ENCODE assay signal across 16 mouse cellular contexts in the genomic region with DNA sequence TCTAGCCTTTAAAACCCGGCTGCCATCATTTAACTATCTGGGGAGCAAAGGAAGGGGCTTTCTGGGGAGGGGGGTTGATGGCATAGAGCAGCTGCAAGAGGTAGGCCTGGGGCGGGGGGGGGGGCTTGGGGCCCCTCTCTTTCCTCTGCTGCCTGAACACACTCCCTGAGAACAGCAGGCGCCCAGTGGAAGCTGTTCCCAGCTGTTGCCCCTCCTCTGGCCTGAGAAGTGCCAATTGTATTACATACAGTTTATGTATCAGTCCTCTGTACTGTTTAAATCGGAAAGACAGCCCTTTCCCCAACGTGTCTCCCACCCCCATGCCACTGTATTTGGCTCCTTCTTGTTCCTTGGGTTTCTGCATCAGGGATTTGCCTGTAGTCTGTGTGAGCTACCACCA. TPM values are rescaled to one million over a fixed set of nuclear protein-coding genes. Genes with fewer than 3 reads are reported as not detected.
DNase-seq lines count a peak whose midpoint lies in the region; ATAC-seq lines count a peak whose summit lies in the region.
"Had no signal": no experiment of that assay in that cellular context is flagged by ENCODE, and none has a peak within 500 bp of the region (broad histone marks: within the 10 kb centered on the region; RNA-seq: fewer than 3 reads in every experiment).

No protein-coding gene starts in this region.

- H3K4me2 ChIP-seq in forebrain, embryonic 14.5 days (ENCODE audit: low read length): no peak overlapping the region
- no peak overlapping the region for H3K4me2 ChIP-seq in kidney, embryonic 15.5 days
- H3K4me2 ChIP-seq in embryonic facial prominence, embryonic 11.5 days (ENCODE audit: low read depth, low read length): no peak overlapping the region
- no peak overlapping the region for H3K4me2 ChIP-seq in limb, embryonic 12.5 days
- H3K4me2 ChIP-seq: heart, embryonic 13.5 days; liver, embryonic 15.5 days had no signal

- H3K9ac ChIP-seq in forebrain, embryonic 14.5 days (ENCODE audit: low read length): no peak overlapping the region
- H3K9ac ChIP-seq in kidney, embryonic 15.5 days: no peak overlapping the region
- peak overlapping the region; percentile 15; the same call in 1 of the 2 replicates for H3K9ac ChIP-seq in embryonic facial prominence, embryonic 11.5 days (replicated peaks; ENCODE audit: low read length)
- no peak overlapping the region for H3K9ac ChIP-seq in limb, embryonic 12.5 days (replicated peaks)
- H3K9ac ChIP-seq: heart, embryonic 13.5 days; liver, embryonic 15.5 days had no signal

- no peak overlapping the region for H3K4me3 ChIP-seq in forebrain, embryonic 10.5 days
- H3K4me3 ChIP-seq in forebrain, embryonic 14.5 days (ENCODE audit: low read depth, low read length): no peak overlapping the region
- H3K4me3 ChIP-seq in kidney, embryonic 15.5 days (replicated peaks): no peak overlapping the region
- no peak overlapping the region for H3K4me3 ChIP-seq in embryonic facial prominence, embryonic 11.5 days (ENCODE audit: low read depth, low read length)
- no peak overlapping the region for H3K4me3 ChIP-seq in limb, embryonic 12.5 days (replicated peaks)
- H3K4me3 ChIP-seq: heart, embryonic 13.5 days; left cerebral cortex, adult 2 months; liver, embryonic 15.5 days had no signal

- WGBS in forebrain, embryonic 10.5 days: 36% methylated on average over 5 of the region's 5 CpGs
- 20% methylated on average over 5 of the region's 5 CpGs for WGBS in forebrain, embryonic 14.5 days
- 31% methylated on average over 5 of the region's 5 CpGs for WGBS in kidney, embryonic 15.5 days
- WGBS in embryonic facial prominence, embryonic 11.5 days: 28% methylated on average over 5 of the region's 5 CpGs
- WGBS in limb, embryonic 12.5 days: 27% methylated on average over 5 of the region's 5 CpGs

- no peak for DNase-seq in forebrain, embryonic 10.5 days (ENCODE audit: extremely low spot score, low spot score)
- DNase-seq in forebrain, embryonic 14.5 days (ENCODE audit: low spot score): no peak
- DNase-seq in kidney, adult 9 months: no peak
- DNase-seq in embryonic facial prominence, embryonic 11.5 days (ENCODE audit: low spot score): no peak
- no peak for DNase-seq in testis, postnatal 10 days (ENCODE audit: low spot score)
- no peak for DNase-seq in thymus, postnatal 36 days
- DNase-seq: adrenal gland, postnatal 10 days; cerebellum, adult 18-20 months; gastrocnemius, postnatal 36 days; right cerebral cortex, postnatal 4 days had no signal

- peaks cover 59% of the 10 kb centered on the region for H3K4me1 ChIP-seq in forebrain, embryonic 10.5 days
- peaks cover 10% of the 10 kb centered on the region for H3K4me1 ChIP-seq in forebrain, embryonic 14.5 days (ENCODE audit: control insufficient read depth, insufficient read depth, low read length)
- peaks cover 56% of the 10 kb centered on the region for H3K4me1 ChIP-seq in kidney, embryonic 15.5 days
- H3K4me1 ChIP-seq in embryonic facial prominence, embryonic 11.5 days (ENCODE audit: control insufficient read depth, insufficient read depth, low read length): peaks cover 22% of the 10 kb centered on the region
- H3K4me1 ChIP-seq in limb, embryonic 12.5 days (replicated peaks): peaks cover 69% of the 10 kb centered on the region

- H3K9me3 ChIP-seq in forebrain, embryonic 10.5 days: no peaks in the 10 kb centered on the region
- H3K9me3 ChIP-seq in forebrain, embryonic 14.5 days (replicated peaks; ENCODE audit: control insufficient read depth, low read length): no peaks in the 10 kb centered on the region
- H3K9me3 ChIP-seq in kidney, embryonic 15.5 days (replicated peaks): no peaks in the 10 kb centered on the region
- H3K9me3 ChIP-seq in embryonic facial prominence, embryonic 11.5 days (replicated peaks; ENCODE audit: control insufficient read depth, low read length): no peaks in the 10 kb centered on the region
- no peaks in the 10 kb centered on the region for H3K9me3 ChIP-seq in limb, embryonic 12.5 days
- H3K9me3 ChIP-seq: heart, embryonic 13.5 days; liver, embryonic 15.5 days had no signal

- peaks cover 8% of the 10 kb centered on the region; the same call in 1 of the 2 replicates for H3K36me3 ChIP-seq in forebrain, embryonic 10.5 days (replicated peaks)
- no peaks in the 10 kb centered on the region for H3K36me3 ChIP-seq in forebrain, embryonic 14.5 days (ENCODE audit: control insufficient read depth, insufficient read depth, low read length)
- H3K36me3 ChIP-seq in kidney, embryonic 15.5 days: no peaks in the 10 kb centered on the region
- H3K36me3 ChIP-seq in embryonic facial prominence, embryonic 11.5 days (replicated peaks; ENCODE audit: control insufficient read depth, insufficient read depth, low read depth, low read length): no peaks in the 10 kb centered on the region
- H3K36me3 ChIP-seq in limb, embryonic 12.5 days: 0 out of 2 replicates have a peak, but pooled peaks cover 5% of the 10 kb centered on the region
- H3K36me3 ChIP-seq: heart, embryonic 13.5 days; liver, embryonic 15.5 days had no signal

- H3K27ac ChIP-seq in forebrain, embryonic 10.5 days: peak overlapping the region; percentile 83
- H3K27ac ChIP-seq in forebrain, embryonic 14.5 days (ENCODE audit: low read depth, low read length): no peak overlapping the region
- peak overlapping the region; percentile 80 for H3K27ac ChIP-seq in kidney, embryonic 15.5 days
- H3K27ac ChIP-seq in embryonic facial prominence, embryonic 11.5 days (replicated peaks; ENCODE audit: low read depth, low read length): peak overlapping the region; percentile 63
- peak overlapping the region; percentile 93 for H3K27ac ChIP-seq in limb, embryonic 12.5 days
- H3K27ac ChIP-seq: heart, embryonic 13.5 days; left cerebral cortex, adult 2 months; liver, embryonic 15.5 days had no signal

- no peak for ATAC-seq in forebrain, embryonic 14.5 days
- no peak for ATAC-seq in kidney, embryonic 15.5 days (replicated peaks; ENCODE audit: low FRiP score)
- ATAC-seq in embryonic facial prominence, embryonic 11.5 days (replicated peaks; ENCODE audit: insufficient number of reproducible peaks, low FRiP score, low TSS enrichment, low read depth): no peak
- ATAC-seq in limb, embryonic 12.5 days (ENCODE audit: insufficient number of reproducible peaks, insufficient read depth, low FRiP score, low TSS enrichment, low read depth): no peak

- H3K27me3 ChIP-seq in forebrain, embryonic 10.5 days (ENCODE audit: poor library complexity, severe bottlenecking): no peaks in the 10 kb centered on the region
- H3K27me3 ChIP-seq in forebrain, embryonic 14.5 days (replicated peaks; ENCODE audit: control insufficient read depth, insufficient read depth, low read length): no peaks in the 10 kb centered on the region
- H3K27me3 ChIP-seq in kidney, embryonic 15.5 days: no peaks in the 10 kb centered on the region
- H3K27me3 ChIP-seq in embryonic facial prominence, embryonic 11.5 days (ENCODE audit: control insufficient read depth, insufficient read depth, low read length): no peaks in the 10 kb centered on the region
- H3K27me3 ChIP-seq in limb, embryonic 12.5 days: no peaks in the 10 kb centered on the region
- H3K27me3 ChIP-seq: CH12.LX; heart, embryonic 13.5 days; liver, embryonic 15.5 days had no signal

RNA-seq across cellular contexts. Expression of a gene that starts 17.9 kb away (rescaled TPM):
- polyA plus RNA-seq in forebrain, embryonic 10.5 days (2016; fragmentation: Nextera tagmentation; extraction: Ambion mirVana): 73.6 and 79.3 TPM in 2 replicates
- 43.1 and 52.2 TPM in 2 replicates for polyA plus RNA-seq in forebrain, embryonic 14.5 days (2014; fragmentation: Nextera tagmentation; extraction: Ambion mirVana)
- 57.3 and 61.0 TPM in 2 replicates for polyA plus RNA-seq in kidney, embryonic 15.5 days (2015; fragmentation: Nextera tagmentation; extraction: Ambion mirVana)
- polyA plus RNA-seq in embryonic facial prominence, embryonic 11.5 days (2014; fragmentation: Nextera tagmentation; extraction: Ambion mirVana): 53.7 and 57.0 TPM in 2 replicates
- polyA plus RNA-seq in limb, embryonic 12.5 days (2016; fragmentation: Nextera tagmentation; extraction: Ambion mirVana): 50.4 and 53.0 TPM in 2 replicates

RNA-seq across cellular contexts. Expression of a gene that starts 37.3 kb away (rescaled TPM):
- 1.7 and 1.8 TPM in 2 replicates for polyA plus RNA-seq in forebrain, embryonic 10.5 days (2016; fragmentation: Nextera tagmentation; extraction: Ambion mirVana)
- polyA plus RNA-seq in forebrain, embryonic 14.5 days (2014; fragmentation: Nextera tagmentation; extraction: Ambion mirVana): 2.7 and 3.6 TPM in 2 replicates
- 1.0 and 1.7 TPM in 2 replicates for polyA plus RNA-seq in kidney, embryonic 15.5 days (2015; fragmentation: Nextera tagmentation; extraction: Ambion mirVana)
- 8.5 and 10.2 TPM in 2 replicates for polyA plus RNA-seq in embryonic facial prominence, embryonic 11.5 days (2014; fragmentation: Nextera tagmentation; extraction: Ambion mirVana)
- polyA plus RNA-seq in limb, embryonic 12.5 days (2016; fragmentation: Nextera tagmentation; extraction: Ambion mirVana): 8.1 and 9.4 TPM in 2 replicates

RNA-seq across cellular contexts. Expression of a gene that starts 44.9 kb away (rescaled TPM):
- polyA plus RNA-seq in forebrain, embryonic 10.5 days (2016; fragmentation: Nextera tagmentation; extraction: Ambion mirVana): 13.5 and 13.9 TPM in 2 replicates
- 24.2 and 31.1 TPM in 2 replicates for polyA plus RNA-seq in forebrain, embryonic 14.5 days (2014; fragmentation: Nextera tagmentation; extraction: Ambion mirVana)
- polyA plus RNA-seq in kidney, embryonic 15.5 days (2015; fragmentation: Nextera tagmentation; extraction: Ambion mirVana): 10.6 and 12.2 TPM in 2 replicates
- polyA plus RNA-seq in embryonic facial prominence, embryonic 11.5 days (2014; fragmentation: Nextera tagmentation; extraction: Ambion mirVana): 14.0 TPM in 2 replicates
- 17.7 and 18.5 TPM in 2 replicates for polyA plus RNA-seq in limb, embryonic 12.5 days (2016; fragmentation: Nextera tagmentation; extraction: Ambion mirVana)
